Mouse (Mus musculus) E14TG2a.4 (cell line): ENCODE data around the gene Cnot6l.

Experiments used
- CTCF ChIP-seq: conservative IDR thresholded peaks from 2 replicates; pipeline ENCODE4 v1.5.1; 2014; ENCODE audit warnings: low read length
- POU5F1 ChIP-seq: IDR thresholded peaks from 2 replicates; pipeline ENCODE4 v1.6.1; 2014; ENCODE audit warnings: low read length, borderline replicate concordance

- TF ChIP-seq CTCF (no peak), POU5F1 (no peak)
Measured at GRCm38 (mm10) chr5:96189761-96190160, 25.8 kb upstream of the Cnot6l start.
